Mouse (Mus musculus) heart, adult 11 months (tissue): ENCODE results near the gene Bloc1s6.

Source experiments
- DNase-seq: peaks from one replicate; pipeline ENCODE4 v3.0.0; 2022

Bloc1s6 gene

GRCm38 (mm10) chr2:122765071-122765793, 26.9 kb downstream of the Bloc1s6 start, which contains the start of gene Sqor:
Gene Sqor (plus strand): TSS chr2:122765237.
- peak; percentile 99 for DNase-seq

DNA sequence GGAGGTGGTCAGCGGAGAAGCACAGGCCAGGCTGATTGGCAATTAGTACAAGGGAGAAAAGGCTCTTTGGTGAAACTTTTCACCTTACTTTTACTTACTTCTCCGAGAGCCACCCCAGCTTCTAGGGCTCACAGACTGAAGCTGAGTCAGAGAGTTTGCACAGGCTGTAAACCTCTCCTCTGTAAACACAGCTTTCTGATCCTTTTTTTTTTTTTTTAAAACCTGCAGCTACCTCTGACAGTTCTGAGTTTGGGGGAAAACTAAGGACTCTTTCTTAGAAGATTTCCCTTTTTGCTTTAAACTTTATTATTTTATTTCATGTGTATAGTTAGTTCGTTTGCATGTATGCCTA, 27.5 kb downstream of the Bloc1s6 start:
- no peak for DNase-seq

GRCm38 (mm10) chr2:122771002-122771401, 32.7 kb downstream of the Bloc1s6 start:
- peak; percentile 97 for DNase-seq

- DNase-seq, result no peak
Measured at GRCm38 (mm10) chr2:122772899-122773298, 34.6 kb downstream of the Bloc1s6 start.

DNA sequence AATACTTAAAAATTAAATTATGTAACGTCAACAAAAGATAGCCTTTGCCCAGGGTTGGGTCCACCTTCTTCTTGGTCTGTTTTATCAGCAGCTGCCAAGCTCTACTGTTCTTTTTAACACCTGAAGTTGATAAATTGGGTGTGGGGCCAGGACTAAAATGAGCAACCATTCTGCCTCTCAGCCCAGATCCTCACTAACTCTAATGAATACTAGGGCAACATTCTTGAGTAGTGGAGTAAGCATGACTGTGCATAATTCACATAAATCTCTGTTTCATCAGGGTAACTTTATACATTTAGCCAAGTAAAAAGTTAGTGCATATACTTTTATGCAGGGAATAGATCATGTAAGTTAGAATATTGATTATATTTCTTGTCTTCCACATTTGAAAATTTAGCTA, 37.2 kb downstream of the Bloc1s6 start:
- DNase-seq, result no peak

DNA sequence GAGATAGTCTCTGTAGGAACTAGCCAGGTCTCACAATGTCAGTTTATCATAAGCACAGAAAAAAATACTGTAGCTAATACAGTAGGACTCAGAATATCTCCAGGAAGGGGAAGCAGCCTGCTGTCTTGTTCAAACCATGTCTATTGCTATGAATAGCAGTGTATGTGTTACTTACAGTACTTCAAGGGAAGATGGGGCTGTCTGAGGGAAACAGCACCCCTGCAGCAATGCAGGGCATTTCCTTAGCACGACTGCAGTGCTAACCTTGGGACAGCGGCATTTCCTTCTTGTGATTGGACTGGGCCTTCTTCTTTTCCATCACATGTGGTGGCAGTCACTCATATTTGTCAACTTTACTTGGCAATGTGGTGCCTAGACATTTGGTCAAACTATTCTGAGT, 38.5 kb downstream of the Bloc1s6 start:
- peak; percentile 91 for DNase-seq

DNA sequence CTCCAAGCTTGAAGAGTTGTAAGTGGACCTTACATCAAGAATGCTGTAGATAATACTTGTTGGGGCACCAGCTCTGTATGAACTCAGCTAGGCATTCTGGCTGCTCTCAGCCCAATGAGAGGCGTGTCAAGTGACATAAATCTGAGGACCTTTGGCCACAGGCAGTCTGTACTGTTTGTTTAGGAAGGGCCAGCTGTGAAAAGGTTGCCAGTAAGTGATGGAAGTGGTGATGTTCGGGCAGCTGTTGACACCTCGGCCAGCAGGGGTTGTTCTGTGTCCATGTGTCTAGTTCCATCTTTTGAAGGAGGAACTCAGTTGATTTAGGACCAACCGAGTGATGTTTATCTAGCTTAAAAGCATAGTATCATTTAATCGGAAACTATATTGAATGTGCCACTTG, 41.7 kb downstream of the Bloc1s6 start:
- DNase-seq, result peak; percentile 88

DNA sequence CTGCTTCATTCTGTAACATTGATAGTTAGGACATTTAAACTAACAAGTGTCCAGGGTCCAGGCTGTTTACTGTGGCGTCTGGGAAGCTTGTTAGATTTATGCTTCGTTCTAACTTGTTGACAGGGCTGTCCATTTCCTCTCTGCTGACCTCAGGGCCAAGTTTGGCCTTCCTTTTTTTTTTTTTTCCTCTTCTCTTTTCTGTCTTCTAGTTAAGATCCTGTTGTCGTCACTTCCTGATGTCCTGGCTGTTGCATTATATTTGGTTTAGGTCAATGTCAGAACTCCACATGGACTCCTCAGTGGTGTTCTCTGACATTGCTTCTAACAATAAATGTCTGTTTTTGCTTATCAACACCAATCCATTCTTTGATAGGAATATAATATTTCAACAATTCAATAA, 42.1 kb downstream of the Bloc1s6 start:
- no peak for DNase-seq

- no peak for DNase-seq
Measured at GRCm38 (mm10) chr2:122781590-122782356, 43.5 kb downstream of the Bloc1s6 start.

GRCm38 (mm10) chr2:122783730-122784129, 45.4 kb downstream of the Bloc1s6 start:
- DNase-seq, result no peak

DNA sequence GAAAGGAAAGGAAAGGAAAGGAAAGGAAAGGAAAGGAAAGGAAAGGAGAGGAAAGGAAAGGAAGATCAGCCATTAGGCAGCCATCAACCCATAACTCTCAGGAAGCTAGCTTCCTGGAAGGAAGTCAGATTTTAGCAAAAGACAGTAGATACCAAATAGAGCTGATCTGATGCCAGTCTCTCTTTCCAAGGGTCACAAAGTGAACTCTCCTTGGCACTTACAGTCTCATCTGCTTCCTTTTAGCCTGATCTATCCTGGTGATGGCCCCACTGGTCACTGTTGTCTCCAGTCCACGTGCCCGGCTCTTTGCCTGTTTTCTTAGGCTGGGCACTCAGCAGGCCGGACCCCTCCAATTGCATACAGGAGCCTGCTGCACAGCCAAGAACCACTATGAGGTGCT, 46.4 kb downstream of the Bloc1s6 start:
- peak; percentile 87 for DNase-seq

- DNase-seq, result no peak
Measured at GRCm38 (mm10) chr2:122786167-122786566, 47.9 kb downstream of the Bloc1s6 start.

DNA sequence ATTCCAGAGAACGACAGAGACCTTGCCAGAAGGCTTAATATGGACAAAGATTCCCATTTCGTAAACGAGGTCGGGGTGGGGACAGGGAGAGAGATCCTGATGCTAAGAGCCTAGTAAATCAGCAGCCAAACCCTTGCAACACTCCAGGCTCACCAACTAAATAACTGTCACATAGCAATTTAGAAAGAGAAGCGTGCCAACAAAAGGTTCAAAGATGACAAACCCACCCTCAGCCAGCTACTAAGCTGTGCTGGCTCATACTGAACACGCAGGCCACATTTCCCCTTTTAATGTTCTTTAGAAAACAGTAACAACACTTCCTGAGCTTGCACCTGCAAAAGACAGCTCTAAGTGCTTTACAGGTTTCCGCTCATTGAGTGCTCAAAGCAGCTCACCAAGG, 51.0 kb downstream of the Bloc1s6 start:
- DNase-seq, result no peak

GRCm38 (mm10) chr2:122789730-122790129, 51.4 kb downstream of the Bloc1s6 start:
- DNase-seq, result no peak
